Mouse (Mus musculus): Measurements from ENCODE around the gene Atrnl1. TPM values are rescaled to one million over a fixed set of nuclear protein-coding genes. Genes with fewer than 3 reads are reported as not detected.

The Atrnl1 gene
- polyA plus RNA-seq, 1 experiment: 35.9 TPM

DNA sequence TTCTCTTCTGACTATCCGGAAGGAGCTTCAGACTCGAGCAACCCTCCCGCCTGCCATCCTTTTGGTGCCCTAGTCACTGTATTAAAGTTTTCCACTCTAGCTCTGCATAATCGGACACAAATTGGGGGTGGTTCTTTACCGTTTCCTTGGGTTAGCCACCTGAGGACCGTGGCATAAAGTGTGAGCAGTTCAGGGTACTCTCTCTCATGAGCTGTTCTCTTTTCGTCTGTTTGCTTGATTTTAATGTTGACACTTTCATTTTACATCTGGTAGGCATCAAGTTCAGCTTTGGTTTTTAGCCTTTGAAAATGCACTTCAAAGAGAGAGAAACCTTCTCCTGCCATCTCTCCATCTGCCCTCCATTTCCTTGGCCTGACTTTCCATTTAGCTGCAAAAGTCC is 484.9 kb downstream of the Atrnl1 start:
- no peak for DNase-seq (ENCODE audit: extremely low spot score in 1 of 2, low spot score in 1 of 2)

DNA sequence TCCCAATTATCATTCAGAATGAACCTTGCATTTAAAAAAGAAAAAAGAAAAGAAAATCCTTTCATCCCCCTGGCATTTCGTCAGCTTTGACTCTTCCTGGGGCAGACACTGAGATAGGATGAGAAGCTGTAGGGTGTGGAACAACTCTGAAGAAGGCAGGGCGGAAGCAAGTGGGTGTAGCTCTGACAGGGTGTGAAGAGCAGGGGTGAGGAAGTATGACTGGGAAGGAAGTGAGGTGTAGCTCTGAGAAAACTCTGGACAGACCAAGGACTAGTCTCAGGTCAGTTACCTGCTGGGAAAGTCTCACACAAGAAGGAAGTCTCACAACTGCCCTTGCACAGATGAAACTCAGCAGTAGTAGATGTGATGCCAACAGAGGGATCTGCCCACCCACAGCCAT is 486.4 kb downstream of the Atrnl1 start:
- DNase-seq (ENCODE audit: extremely low spot score in 1 of 2, low spot score in 1 of 2): no peak

DNA sequence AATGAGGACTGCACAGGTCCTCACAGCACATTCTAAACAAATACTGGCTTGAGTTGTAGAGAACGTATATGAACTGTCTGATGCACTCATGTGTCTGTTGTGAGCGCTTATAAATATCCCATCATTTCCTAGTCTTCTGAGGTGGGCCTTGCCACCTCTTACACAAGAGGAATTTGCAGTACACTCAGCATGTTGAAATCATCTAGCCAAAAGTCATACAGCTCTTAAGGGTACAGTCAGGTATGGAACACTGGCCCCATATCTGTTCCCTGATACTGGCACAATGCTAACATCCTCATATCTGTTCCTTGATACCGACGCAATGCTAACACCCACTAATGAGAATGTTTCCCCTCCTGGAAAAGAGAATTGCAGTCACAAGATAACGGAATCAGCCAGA is 488.7 kb downstream of the Atrnl1 start:
- no peak for DNase-seq (ENCODE audit: extremely low spot score in 1 of 2, low spot score in 1 of 2)

DNA sequence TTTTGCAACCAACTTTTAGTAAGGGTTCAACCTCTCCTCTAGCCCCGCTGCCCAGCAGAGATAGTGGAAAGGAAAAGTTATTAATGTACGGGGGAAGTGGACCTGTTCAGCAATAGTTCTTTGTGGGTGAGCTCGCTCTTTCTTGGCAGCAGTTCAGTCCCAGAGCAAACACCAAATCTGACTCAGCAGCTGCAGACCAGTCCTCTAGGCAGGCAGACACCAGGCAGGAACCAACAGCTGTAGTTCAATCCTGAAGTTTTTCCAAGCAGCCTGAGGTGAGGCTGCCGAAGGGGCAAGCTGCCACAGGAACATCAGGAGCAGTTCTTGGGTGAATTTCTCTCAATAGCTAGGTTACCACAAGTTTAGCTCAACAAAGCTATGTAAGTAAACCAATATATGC is 489.5 kb downstream of the Atrnl1 start:
- no peak for DNase-seq (ENCODE audit: extremely low spot score in 1 of 2, low spot score in 1 of 2)

DNA sequence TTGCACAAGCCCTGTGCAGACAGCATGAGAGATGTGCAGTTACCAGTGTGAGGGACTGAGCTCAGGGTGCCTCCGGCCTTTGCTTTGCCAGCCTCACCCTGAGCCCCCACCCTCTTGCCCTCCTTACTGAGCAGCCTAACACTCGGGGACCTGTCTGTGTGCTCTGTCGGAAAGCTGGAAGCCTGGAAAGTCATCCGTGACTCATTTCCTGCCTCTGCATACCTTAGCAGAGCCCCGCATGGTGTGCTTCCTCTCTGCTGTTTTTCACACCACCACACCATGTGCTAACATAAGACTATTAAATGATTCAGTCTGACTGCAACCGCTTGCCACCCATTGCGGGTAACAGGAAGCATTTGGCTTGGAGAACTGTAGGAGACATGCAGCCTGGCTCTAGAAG is 493.7 kb downstream of the Atrnl1 start:
- DNase-seq (ENCODE audit: extremely low spot score in 1 of 2, low spot score in 1 of 2): peak; percentile 32 to 72

DNA sequence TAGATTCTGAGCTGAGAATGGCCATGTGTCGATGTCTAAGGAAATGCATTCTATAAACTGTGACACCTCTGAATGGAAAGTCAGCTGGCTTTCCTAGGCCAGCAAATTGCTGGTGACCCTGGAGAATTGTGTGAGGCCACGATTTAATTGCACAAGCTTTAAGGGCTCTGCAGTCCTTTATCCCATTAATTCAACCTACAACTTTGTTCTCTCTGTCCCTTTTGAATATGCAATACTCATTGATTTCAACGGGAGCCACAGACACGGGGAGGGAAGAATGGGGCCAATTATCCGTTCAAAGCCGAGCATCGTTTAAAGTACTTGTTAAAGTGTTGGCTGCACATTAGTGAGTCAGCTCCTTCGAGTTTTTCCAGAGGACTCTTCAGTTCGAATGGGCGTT is 496.8 kb downstream of the Atrnl1 start:
- peak in 1 of 2 experiments; percentile 31 for DNase-seq (ENCODE audit: extremely low spot score in 1 of 2, low spot score in 1 of 2)

DNA sequence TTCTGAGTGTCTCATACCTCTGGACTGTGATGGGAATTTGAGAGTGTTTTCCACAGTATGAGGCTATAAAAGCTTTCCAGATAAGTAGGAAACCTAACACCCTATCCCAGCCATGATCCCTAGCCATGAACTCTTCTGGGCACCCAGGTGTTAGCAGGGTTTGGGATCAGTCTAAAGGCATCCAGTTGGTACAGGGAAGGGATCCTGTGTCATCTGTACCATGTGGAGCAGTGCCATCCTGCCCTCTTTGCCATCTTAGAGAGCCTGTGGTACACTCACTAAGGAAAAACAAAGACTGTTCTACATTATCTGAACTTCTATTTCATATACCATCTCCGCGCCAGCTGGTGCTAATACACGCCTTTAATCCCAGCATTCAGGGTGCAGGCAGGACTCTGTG is 499.7 kb downstream of the Atrnl1 start:
- no peak for DNase-seq (ENCODE audit: extremely low spot score in 1 of 2, low spot score in 1 of 2)

DNA sequence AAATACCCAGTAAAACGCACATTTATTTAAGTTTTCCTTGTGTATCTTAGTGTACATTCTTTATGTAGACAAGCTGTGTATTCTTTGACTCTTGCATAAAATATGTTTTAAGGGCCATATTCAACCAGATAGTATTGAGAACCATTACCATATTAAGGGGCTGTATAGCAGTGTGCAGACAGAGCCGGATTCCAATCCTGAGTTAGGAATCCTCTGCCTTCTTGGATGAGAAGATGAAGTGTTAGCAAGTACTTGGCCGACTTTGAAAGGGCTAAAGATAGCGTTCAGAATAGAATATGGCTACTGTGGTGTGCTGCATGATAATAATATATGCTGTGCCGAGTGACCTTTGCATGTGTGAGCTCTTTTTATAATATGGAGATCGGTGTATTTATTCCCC is 500.5 kb downstream of the Atrnl1 start:
- DNase-seq (ENCODE audit: extremely low spot score in 1 of 2, low spot score in 1 of 2): no peak

DNA sequence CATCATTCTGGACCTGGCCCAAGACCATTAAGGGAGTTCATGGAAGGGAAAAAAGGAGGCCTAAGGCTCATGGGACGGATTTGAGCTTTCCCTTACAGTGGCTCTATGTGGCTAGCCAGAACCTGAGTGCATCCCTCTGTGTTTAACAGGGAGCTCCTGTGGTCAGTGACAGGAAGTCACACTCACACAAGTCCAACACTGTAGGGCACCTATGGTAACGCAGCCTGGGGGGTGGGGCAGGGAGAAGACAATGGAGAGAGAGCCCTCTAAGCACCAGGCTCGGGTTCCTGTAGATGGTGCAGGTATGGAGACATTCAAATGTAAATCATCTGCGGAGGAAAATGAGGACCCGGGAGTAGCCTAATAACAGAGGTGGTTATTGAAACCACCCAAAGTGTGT is 501.3 kb downstream of the Atrnl1 start:
- DNase-seq (ENCODE audit: extremely low spot score in 1 of 2, low spot score in 1 of 2): no peak

DNA sequence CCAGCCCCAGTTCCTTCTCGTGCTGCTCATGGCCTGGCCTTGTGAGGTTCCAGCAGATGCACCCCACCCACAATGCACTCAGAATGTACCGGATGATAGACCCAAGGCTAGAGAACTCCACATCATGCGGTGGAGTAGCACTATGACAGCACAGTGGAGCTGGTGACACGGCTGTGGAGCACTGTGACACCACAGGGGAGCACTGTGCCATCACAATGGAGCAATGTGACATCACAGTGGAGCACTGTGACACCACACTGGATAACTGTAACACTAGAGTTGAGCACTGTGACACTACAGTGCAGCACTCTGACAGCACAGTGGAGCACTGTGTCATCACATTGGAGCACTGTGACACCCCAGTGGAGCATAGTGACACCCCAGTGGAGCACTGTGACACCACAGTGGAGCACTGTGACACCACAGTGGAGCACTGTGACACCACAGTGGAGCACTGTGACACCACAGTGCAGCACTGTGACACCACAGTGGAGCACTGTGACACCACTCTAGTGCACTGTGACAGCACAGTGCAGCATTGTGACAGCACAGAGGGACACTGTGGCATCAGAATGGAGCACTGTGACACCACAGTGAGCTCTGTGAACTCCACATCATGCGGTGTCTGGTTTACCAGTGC is 502.4 kb downstream of the Atrnl1 start:
- no peak for DNase-seq (ENCODE audit: extremely low spot score in 1 of 2, low spot score in 1 of 2)

DNA sequence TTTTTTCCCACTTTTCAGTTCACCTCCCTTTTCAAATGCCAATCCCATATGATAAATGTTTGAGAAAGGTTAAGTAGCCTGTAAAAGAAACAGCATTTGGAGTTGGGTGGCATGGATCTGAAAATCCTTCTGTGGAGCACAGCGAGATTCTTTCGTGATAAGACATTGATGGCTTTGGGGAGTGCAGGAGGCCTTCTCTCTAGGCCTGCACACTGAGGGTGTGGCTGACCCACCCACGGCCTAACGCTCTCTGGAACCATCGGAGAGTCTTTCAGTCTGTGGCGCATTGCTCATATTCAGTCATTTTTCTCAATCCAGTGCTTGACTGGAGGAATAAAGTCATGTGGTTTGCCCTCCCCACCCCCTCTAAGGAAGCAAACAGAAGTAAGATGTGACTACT is 506.8 kb downstream of the Atrnl1 start:
- no peak for DNase-seq (ENCODE audit: extremely low spot score in 1 of 2, low spot score in 1 of 2)

DNA sequence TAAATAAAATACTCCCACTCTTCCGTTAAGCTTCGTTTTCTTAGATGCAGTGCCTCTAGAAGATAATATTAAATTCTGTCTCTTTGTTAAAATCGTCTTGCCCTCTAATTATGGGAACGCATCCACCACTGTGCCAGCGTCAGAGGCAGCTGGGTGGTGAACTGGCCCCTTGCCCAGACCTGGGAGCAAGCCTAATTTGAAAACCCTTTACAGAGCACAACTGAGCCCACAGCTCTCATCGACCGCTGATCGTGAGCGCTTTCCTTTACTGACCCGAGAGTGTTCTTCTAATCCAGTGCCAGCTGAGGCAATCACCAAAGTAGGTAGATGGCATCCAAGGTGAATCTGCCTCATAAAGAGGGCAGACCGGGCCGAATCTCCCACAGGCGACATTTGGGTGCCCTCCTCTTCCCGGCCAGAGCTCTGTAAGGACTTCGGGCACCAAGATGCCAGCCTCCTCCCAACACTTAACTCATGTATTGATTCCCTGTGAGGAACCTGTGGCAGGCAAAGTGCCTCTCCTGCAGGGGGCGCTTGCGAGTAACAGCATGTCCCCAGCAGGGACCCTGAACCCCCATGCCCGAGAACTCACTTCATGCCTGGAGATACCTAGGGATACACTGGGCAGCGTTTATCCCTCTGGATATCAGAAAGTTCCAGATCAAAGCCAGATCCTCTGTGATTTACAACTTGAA is 507.5 kb downstream of the Atrnl1 start:
- peak in 1 of 2 experiments; percentile 71 for DNase-seq (ENCODE audit: extremely low spot score in 1 of 2, low spot score in 1 of 2)

DNA sequence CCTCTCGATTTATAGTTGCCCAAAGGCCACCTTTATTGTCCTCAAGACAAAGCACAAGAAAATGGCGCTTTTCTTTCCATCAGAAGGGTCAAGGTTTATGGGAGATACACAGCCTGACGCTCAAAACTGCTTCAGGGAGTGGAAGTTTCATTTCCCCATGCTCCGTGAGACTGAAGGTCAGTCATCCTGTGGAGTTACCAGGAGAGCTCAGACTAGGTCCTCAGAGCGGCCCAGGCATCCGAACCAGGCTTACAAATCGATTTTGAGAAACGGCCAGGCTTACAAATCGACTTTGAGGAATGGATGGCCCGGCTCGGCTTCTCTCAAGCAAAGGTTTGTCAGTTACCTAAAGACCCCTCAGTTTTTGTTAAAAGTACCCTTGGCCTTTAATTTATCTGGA is 508.0 kb downstream of the Atrnl1 start:
- no peak for DNase-seq (ENCODE audit: extremely low spot score in 1 of 2, low spot score in 1 of 2)

DNA sequence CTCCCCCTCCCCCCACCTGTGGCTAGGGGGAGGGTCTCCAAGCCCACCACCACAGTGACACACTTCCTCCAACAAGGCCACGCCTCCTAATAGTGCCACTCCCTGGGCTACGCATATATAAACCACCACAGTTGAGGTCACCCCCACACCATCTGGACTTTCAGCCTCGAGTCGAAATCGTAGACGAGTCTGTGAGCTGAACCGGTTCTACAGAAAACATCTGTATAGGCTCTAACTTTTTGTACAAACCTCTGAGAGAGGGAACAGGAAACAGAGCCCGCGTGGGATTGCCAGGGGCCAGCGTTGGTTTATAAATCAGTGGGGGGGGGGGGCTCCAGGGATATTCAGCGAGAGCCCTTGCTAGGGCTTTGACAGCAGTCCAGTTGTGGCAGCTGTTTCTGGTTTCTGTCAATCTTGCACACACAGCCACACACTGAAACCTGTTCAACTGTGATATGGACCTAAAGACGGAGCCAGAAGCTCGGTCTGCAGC is 508.9 kb downstream of the Atrnl1 start:
- DNase-seq (ENCODE audit: extremely low spot score in 1 of 2, low spot score in 1 of 2): no peak

DNA sequence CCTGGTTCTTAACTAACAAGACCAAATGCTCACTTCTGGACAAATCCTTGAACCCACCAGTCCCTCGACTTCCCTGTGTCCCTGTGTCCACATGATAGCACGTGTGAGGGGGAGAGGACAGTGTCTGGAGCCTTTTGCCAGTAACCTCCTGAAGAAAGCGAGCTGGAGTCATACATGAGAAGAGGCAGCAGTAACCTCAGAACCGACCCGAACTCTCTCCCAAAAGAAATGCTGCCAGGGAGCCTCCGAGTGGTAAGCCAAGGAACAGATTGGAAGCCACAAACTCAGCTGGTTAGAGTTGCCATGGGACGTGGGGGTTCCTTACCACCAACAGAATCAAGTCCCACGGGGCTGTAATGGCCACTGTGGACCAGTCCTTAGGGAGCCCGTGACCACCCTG is 509.8 kb downstream of the Atrnl1 start:
- DNase-seq (ENCODE audit: extremely low spot score in 1 of 2, low spot score in 1 of 2): no peak

DNA sequence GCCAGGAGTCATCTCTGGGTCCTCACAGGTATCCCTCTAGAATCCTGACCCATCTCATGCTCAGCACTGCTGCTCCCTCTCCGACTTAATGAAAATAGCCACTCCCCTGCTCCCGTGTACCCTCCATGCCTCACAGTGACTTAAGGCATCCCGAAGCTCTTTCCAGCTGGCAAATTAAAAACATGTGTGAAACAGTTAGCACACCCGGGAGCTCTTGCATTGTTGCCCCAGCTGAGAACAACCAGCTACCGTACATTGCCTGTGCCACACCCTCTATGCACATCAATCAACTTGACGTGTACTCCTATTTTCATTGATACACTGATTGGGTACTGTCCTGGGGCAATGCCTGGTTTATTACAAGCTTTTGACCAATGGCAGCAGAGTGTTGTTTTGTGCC is 510.8 kb downstream of the Atrnl1 start:
- DNase-seq (ENCODE audit: extremely low spot score in 1 of 2, low spot score in 1 of 2): no peak

DNA sequence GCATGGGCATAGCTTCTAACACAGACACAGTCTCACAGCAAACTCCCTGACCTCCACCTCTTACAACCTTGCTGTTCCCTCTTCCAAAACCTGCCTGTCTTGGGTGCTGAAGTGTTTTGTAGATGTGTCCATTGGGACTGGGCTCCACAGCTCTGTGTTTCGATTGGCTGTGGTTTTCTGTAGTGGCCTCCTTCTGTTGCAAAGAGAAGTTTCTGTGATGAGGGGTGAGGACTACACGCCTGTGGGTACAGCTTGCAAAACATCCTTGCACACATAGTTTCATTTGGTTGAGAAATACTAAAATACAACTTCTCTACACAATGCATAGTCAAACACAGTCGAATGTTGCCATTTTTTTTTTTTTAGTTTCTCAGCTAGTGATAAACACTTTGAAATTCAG is 512.8 kb downstream of the Atrnl1 start:
- DNase-seq (ENCODE audit: extremely low spot score in 1 of 2, low spot score in 1 of 2): no peak

DNA sequence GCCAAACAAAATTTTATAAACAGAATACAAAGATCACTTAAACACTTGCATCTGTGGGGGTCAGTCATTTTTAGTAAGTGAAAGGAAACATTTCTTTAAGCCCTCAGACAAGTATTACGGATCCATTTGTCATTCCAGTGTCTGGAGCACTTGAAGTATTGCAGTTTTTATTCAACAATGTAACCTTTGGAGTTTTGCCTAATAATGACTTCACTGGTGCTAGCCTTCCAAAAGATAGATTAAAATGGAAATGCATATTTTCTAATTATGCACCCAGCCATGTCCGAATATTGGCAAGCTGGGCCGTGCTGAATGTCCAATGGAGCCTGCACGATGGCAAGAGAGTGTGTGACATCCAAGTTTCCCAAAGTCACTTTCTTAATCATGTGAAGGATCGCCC is 513.7 kb downstream of the Atrnl1 start:
- no peak for DNase-seq (ENCODE audit: extremely low spot score in 1 of 2, low spot score in 1 of 2)

DNA sequence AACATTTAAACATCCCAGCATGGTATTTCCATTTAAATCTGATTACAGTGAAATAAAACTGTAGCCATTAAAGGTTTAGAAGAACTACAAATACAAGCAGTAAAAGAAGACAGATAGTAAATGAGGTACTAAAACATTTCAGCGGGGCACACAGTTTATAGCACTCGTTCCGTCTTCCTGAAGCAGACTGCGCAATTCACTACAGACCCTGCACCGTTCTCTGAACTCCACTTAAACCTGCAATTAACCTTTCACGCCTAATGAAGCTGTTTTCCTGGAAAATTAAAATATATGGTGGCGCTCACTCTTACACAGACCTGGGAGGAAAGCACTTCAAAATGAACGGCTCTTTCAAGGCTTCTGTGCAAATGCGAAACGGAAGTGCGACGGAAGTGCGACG is 514.2 kb downstream of the Atrnl1 start:
- DNase-seq (ENCODE audit: extremely low spot score in 1 of 2, low spot score in 1 of 2): no peak

DNA sequence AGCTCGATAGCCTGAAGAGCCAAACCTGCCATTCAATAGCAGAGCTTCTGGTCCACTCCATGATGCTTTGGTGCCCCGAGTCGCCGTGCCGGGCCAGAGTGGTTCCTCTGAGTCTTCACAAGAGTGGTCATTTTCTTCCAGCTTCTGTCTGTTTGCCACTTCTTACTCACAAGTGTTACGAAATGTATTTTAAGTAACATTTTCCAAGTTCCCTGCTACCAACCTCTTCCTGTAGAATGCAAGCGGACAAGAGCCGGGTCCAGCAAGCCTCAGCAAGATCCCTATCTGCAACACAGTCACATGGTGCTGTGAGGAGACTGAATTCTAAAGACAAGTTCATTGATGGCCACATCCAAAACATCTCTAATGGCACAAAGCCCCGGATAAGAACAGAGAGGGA is 521.1 kb downstream of the Atrnl1 start:
- DNase-seq (ENCODE audit: extremely low spot score in 1 of 2, low spot score in 1 of 2): no peak

DNA sequence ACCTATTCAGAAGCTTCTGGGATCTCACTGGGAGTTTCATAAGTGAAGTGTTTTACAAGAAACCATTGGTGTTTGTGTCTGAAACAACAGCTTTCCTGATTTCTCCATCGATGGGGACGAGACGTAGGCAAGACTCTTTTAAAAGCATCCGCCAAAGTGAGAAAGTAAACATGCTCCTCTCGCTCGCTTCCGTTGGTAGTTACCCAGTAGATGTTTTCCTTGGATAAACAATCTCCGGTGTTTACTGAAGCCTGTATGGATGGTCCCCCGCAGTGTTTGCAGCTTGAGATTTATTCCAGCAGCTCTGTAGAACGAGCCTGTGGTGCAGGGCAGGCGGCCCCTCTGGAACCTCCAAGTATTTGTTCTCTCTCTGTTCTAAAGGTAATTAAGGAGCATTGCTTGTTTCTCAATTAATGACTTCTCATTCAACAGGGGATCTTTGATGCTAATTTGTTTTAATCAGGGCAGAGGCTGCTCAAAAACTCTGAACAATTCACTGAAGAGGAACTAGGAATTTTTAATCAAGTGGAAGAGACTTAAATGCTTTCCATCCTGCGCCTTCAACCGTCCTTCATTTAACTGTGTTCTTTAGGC is 529.5 kb downstream of the Atrnl1 start:
- DNase-seq (ENCODE audit: extremely low spot score in 1 of 2, low spot score in 1 of 2): no peak

DNA sequence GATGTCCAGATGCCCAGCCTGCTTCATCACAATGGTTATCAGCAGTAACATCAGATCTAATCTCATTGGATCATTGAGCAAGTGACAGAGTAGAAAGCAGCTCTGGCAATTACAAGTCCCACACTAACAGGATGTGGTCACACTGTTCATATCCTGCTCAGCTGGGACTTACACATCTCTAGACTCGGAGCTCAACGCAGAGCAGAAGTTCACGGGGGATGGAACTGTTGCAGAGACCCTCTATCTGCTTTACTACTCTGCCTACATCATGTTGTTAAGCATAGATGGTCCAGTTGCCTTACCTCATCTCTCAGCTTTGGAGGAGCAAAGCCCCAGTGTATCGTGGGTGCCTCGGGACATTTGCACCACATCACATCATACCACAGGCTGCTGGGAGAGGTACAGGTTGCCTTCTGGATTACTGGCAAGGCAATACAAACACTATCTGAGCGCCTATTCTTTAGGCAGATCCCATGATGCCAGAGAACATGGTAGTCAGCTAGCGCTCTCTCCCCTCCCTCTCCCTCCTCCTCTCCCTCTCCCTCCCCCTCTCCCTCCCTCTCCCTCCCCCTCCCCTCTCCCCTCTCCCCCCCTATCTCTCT is 533.1 kb downstream of the Atrnl1 start:
- DNase-seq (ENCODE audit: extremely low spot score in 1 of 2, low spot score in 1 of 2): no peak
